16 mouse cellular contexts compared by ENCODE assay signal in genomic region chr4:152190701-152191100, GRCm38 (mm10). TPM values are rescaled to one million over a fixed set of nuclear protein-coding genes. Genes with fewer than 3 reads are reported as not detected.
A peak's percentile ranks its signal among the peaks of the same experiment; 100 is the strongest.
DNase-seq lines count a peak whose midpoint lies in the region; ATAC-seq and TF ChIP-seq lines count a peak whose summit lies in the region.
"Had no signal": no experiment of that assay in that cellular context is flagged by ENCODE, and none has a peak within 500 bp of the region (broad histone marks: within the 10 kb centered on the region; RNA-seq: fewer than 3 reads in every experiment).

No protein-coding gene starts in this region.

- ATAC-seq in heart, embryonic 15.5 days (replicated peaks; ENCODE audit: insufficient number of reproducible peaks, insufficient read depth, low FRiP score, low read depth) = no peak
- ATAC-seq in lung, postnatal 0 days = no peak
- no peak for ATAC-seq in heart, postnatal 0 days (ENCODE audit: insufficient read depth, low read depth)
- ATAC-seq in stomach, postnatal 0 days (ENCODE audit: low FRiP score, low TSS enrichment) = no peak
- no peak for ATAC-seq in forebrain, embryonic 12.5 days (ENCODE audit: low FRiP score)
- ATAC-seq: forebrain, embryonic 14.5 days; inflammation-experienced regulatory T-cells, adult 6 months had no signal

- H3K27ac ChIP-seq in heart, embryonic 15.5 days = peak overlapping the region; percentile 69
- H3K27ac ChIP-seq in lung, postnatal 0 days (ENCODE audit: low read length) = peak overlapping the region; percentile 57
- peak overlapping the region; percentile 76 for H3K27ac ChIP-seq in heart, postnatal 0 days (ENCODE audit: low read depth)
- H3K27ac ChIP-seq in stomach, postnatal 0 days (replicated peaks) = peak overlapping the region; percentile 40; the same call in 1 of the 2 replicates
- H3K27ac ChIP-seq in forebrain, embryonic 12.5 days = no peak overlapping the region

- no peaks in the 10 kb centered on the region for H3K27me3 ChIP-seq in heart, embryonic 15.5 days
- no peaks in the 10 kb centered on the region for H3K27me3 ChIP-seq in lung, postnatal 0 days (replicated peaks; ENCODE audit: insufficient read depth, low read length)
- H3K27me3 ChIP-seq in heart, postnatal 0 days (ENCODE audit: control insufficient read depth, insufficient read depth, low read length) = no peaks in the 10 kb centered on the region
- no peaks in the 10 kb centered on the region for H3K27me3 ChIP-seq in stomach, postnatal 0 days (ENCODE audit: control insufficient read depth, insufficient read depth, low read length)
- H3K27me3 ChIP-seq in forebrain, embryonic 12.5 days = no peaks in the 10 kb centered on the region

- no peak for TF ChIP-seq EP300 in lung, postnatal 0 days (IDR thresholded peaks at IDR 0.05)
- no peak for TF ChIP-seq EP300 in heart, postnatal 0 days (IDR thresholded peaks at IDR 0.05; ENCODE audit: low read depth)
- no peak for TF ChIP-seq EP300 in stomach, postnatal 0 days (optimal IDR thresholded peaks at IDR 0.05)

- no peaks in the 10 kb centered on the region for H3K36me3 ChIP-seq in heart, embryonic 15.5 days
- H3K36me3 ChIP-seq in lung, postnatal 0 days (ENCODE audit: insufficient read depth, low read length) = no peaks in the 10 kb centered on the region
- no peaks in the 10 kb centered on the region for H3K36me3 ChIP-seq in heart, postnatal 0 days (replicated peaks; ENCODE audit: control insufficient read depth, insufficient read depth, low read length)
- no peaks in the 10 kb centered on the region for H3K36me3 ChIP-seq in stomach, postnatal 0 days (ENCODE audit: control insufficient read depth, insufficient read depth, low read length)
- H3K36me3 ChIP-seq in forebrain, embryonic 12.5 days (replicated peaks) = no peaks in the 10 kb centered on the region

- TF ChIP-seq CTCF in lung, postnatal 0 days (IDR thresholded peaks at IDR 0.05) = no peak
- no peak for TF ChIP-seq CTCF in heart, postnatal 0 days (IDR thresholded peaks at IDR 0.05; ENCODE audit: low read depth)
- no peak for TF ChIP-seq CTCF in stomach, postnatal 0 days (IDR thresholded peaks at IDR 0.05; ENCODE audit: low read depth)

- H3K9ac ChIP-seq in heart, embryonic 15.5 days = no peak overlapping the region
- H3K9ac ChIP-seq in lung, postnatal 0 days (replicated peaks; ENCODE audit: low read depth) = no peak overlapping the region
- H3K9ac ChIP-seq in heart, postnatal 0 days (replicated peaks; ENCODE audit: low read depth, low read length) = no peak overlapping the region
- H3K9ac ChIP-seq in stomach, postnatal 0 days (ENCODE audit: low read length) = no peak overlapping the region
- no peak overlapping the region for H3K9ac ChIP-seq in forebrain, embryonic 12.5 days

- DNase-seq in heart, postnatal 14 days = no peak
- DNase-seq in lung, postnatal 0 days (ENCODE audit: low spot score) = no peak
- no peak for DNase-seq in lung, adult 18-20 months
- DNase-seq in heart, postnatal 0 days (ENCODE audit: low spot score) = no peak
- DNase-seq in stomach, postnatal 0 days (ENCODE audit: low spot score) = no peak
- DNase-seq in right cerebral cortex, postnatal 4 days = no peak
- DNase-seq: adrenal gland, postnatal 14 days; cerebellum, adult 11-12 months; gastrocnemius, postnatal 14 days; lung, postnatal 14 days had no signal

- H3K4me1 ChIP-seq in heart, embryonic 15.5 days (replicated peaks) = peaks cover 45% of the 10 kb centered on the region
- peaks cover 11% of the 10 kb centered on the region; the same call in 1 of the 2 replicates for H3K4me1 ChIP-seq in lung, postnatal 0 days (ENCODE audit: insufficient read depth, low read depth, low read length)
- peaks cover 38% of the 10 kb centered on the region for H3K4me1 ChIP-seq in heart, postnatal 0 days (ENCODE audit: control insufficient read depth, insufficient read depth)
- peaks cover 9% of the 10 kb centered on the region for H3K4me1 ChIP-seq in stomach, postnatal 0 days (replicated peaks; ENCODE audit: control insufficient read depth, insufficient read depth)
- H3K4me1 ChIP-seq in forebrain, embryonic 12.5 days = peaks cover 32% of the 10 kb centered on the region

- no peak overlapping the region for H3K4me3 ChIP-seq in heart, embryonic 15.5 days
- no peak overlapping the region for H3K4me3 ChIP-seq in lung, postnatal 0 days (ENCODE audit: low read depth, low read length)
- H3K4me3 ChIP-seq in heart, postnatal 0 days (ENCODE audit: low read depth, low read length) = no peak overlapping the region
- H3K4me3 ChIP-seq in stomach, postnatal 0 days (ENCODE audit: low read depth, low read length) = no peak overlapping the region
- H3K4me3 ChIP-seq in forebrain, embryonic 12.5 days (replicated peaks) = no peak overlapping the region

- H3K4me2 ChIP-seq in heart, embryonic 15.5 days = no peak overlapping the region
- H3K4me2 ChIP-seq in lung, postnatal 0 days (replicated peaks; ENCODE audit: low read depth, low read length) = no peak overlapping the region
- no peak overlapping the region for H3K4me2 ChIP-seq in heart, postnatal 0 days (ENCODE audit: low read depth, low read length)
- H3K4me2 ChIP-seq in stomach, postnatal 0 days (replicated peaks; ENCODE audit: low read depth) = no peak overlapping the region
- no peak overlapping the region for H3K4me2 ChIP-seq in forebrain, embryonic 12.5 days

- WGBS in heart, embryonic 15.5 days = 41% methylated on average over 5 of the region's 5 CpGs
- WGBS in lung, postnatal 0 days = 51% methylated on average over 5 of the region's 5 CpGs
- WGBS in heart, postnatal 0 days = 49% methylated on average over 5 of the region's 5 CpGs
- 73% methylated on average over 5 of the region's 5 CpGs for WGBS in stomach, postnatal 0 days
- WGBS in forebrain, embryonic 12.5 days = 85% methylated on average over 5 of the region's 5 CpGs

- intact Hi-C loops in heart, postnatal 14 days (cut with DNase I) = no loop called here

- H3K9me3 ChIP-seq in heart, embryonic 15.5 days (replicated peaks) = no peaks in the 10 kb centered on the region
- H3K9me3 ChIP-seq in lung, postnatal 0 days (ENCODE audit: low read length) = no peaks in the 10 kb centered on the region
- no peaks in the 10 kb centered on the region for H3K9me3 ChIP-seq in heart, postnatal 0 days (replicated peaks; ENCODE audit: control insufficient read depth, low read length)
- H3K9me3 ChIP-seq in stomach, postnatal 0 days (ENCODE audit: control insufficient read depth, low read length) = no peaks in the 10 kb centered on the region
- H3K9me3 ChIP-seq in forebrain, embryonic 12.5 days = no peaks in the 10 kb centered on the region

RNA-seq across cellular contexts. Expression of gene Acot7, which starts 12.8 kb away (rescaled TPM):
- polyA plus RNA-seq in heart, embryonic 15.5 days (2015; fragmentation: Nextera tagmentation; extraction: Ambion mirVana) = 58.4 and 73.4 TPM in 2 replicates
- total RNA-seq in heart, postnatal 14 days (2021) = 10 to 100 TPM; 37.3 to 39.3 TPM
- polyA plus RNA-seq in lung, postnatal 0 days (2015; fragmentation: Nextera tagmentation; extraction: Ambion mirVana) = 59.2 and 63.4 TPM in 2 replicates
- 17.9 and 39.5 TPM in 2 replicates for total RNA-seq in heart, postnatal 0 days (2014; rRNA removed; ENCODE audit: low replicate concordance)
- 68.8 and 73.5 TPM in 2 replicates for polyA plus RNA-seq in heart, postnatal 0 days (2015; fragmentation: Nextera tagmentation; extraction: Ambion mirVana)
- 51.7 and 55.0 TPM in 2 replicates for polyA plus RNA-seq in stomach, postnatal 0 days (2015; fragmentation: Nextera tagmentation; extraction: Ambion mirVana)
- polyA plus RNA-seq in forebrain, embryonic 12.5 days (2016; fragmentation: Nextera tagmentation; extraction: Ambion mirVana) = 85.9 and 86.7 TPM in 2 replicates

RNA-seq across cellular contexts. Expression of gene Hes2, which starts 32.0 kb away (rescaled TPM):
- polyA plus RNA-seq in heart, embryonic 15.5 days (2015; fragmentation: Nextera tagmentation; extraction: Ambion mirVana) = 0.23 TPM in 1 of 2 replicates, not detected in the other
- not detected for total RNA-seq in heart, postnatal 14 days (2021)
- polyA plus RNA-seq in lung, postnatal 0 days (2015; fragmentation: Nextera tagmentation; extraction: Ambion mirVana) = 0.26 and 0.33 TPM in 2 replicates
- not detected in 2 replicates for total RNA-seq in heart, postnatal 0 days (2014; rRNA removed; ENCODE audit: low replicate concordance)
- not detected in 2 replicates for polyA plus RNA-seq in heart, postnatal 0 days (2015; fragmentation: Nextera tagmentation; extraction: Ambion mirVana)
- 0.52 and 0.87 TPM in 2 replicates for polyA plus RNA-seq in stomach, postnatal 0 days (2015; fragmentation: Nextera tagmentation; extraction: Ambion mirVana)
- not detected in 2 replicates for polyA plus RNA-seq in forebrain, embryonic 12.5 days (2016; fragmentation: Nextera tagmentation; extraction: Ambion mirVana)
- total RNA-seq: adrenal gland, postnatal 14 days; gastrocnemius, postnatal 14 days; left cerebral cortex, postnatal 36 days; midbrain, postnatal 0 days had no signal
- polyA plus RNA-seq: forebrain, embryonic 14.5 days; inflammation-experienced regulatory T-cells, adult 6 months; midbrain, postnatal 0 days had no signal

RNA-seq across cellular contexts. Expression of gene Espn, which starts 38.5 kb away (rescaled TPM):
- 0.93 and 2.1 TPM in 2 replicates for polyA plus RNA-seq in heart, embryonic 15.5 days (2015; fragmentation: Nextera tagmentation; extraction: Ambion mirVana)
- 1 to 10 TPM; 1.4 to 2.0 TPM for total RNA-seq in heart, postnatal 14 days (2021)
- polyA plus RNA-seq in lung, postnatal 0 days (2015; fragmentation: Nextera tagmentation; extraction: Ambion mirVana) = 2.0 and 3.1 TPM in 2 replicates
- 0.34 and 0.97 TPM in 2 replicates for total RNA-seq in heart, postnatal 0 days (2014; rRNA removed; ENCODE audit: low replicate concordance)
- 0.69 and 0.87 TPM in 2 replicates for polyA plus RNA-seq in heart, postnatal 0 days (2015; fragmentation: Nextera tagmentation; extraction: Ambion mirVana)
- polyA plus RNA-seq in stomach, postnatal 0 days (2015; fragmentation: Nextera tagmentation; extraction: Ambion mirVana) = 13.8 and 14.4 TPM in 2 replicates
- polyA plus RNA-seq in forebrain, embryonic 12.5 days (2016; fragmentation: Nextera tagmentation; extraction: Ambion mirVana) = 1.8 and 2.1 TPM in 2 replicates
- polyA plus RNA-seq: forebrain, embryonic 14.5 days had no signal
